Mouse (Mus musculus): ENCODE data around the gene Vmn1r30.

Vmn1r30 gene

GRCm38 (mm10) chr6:58443285-58443684 is at the start of gene Vmn1r30:
Gene Vmn1r30 (minus strand): TSS chr6:58443385.
- DNase-seq: no peak

DNA sequence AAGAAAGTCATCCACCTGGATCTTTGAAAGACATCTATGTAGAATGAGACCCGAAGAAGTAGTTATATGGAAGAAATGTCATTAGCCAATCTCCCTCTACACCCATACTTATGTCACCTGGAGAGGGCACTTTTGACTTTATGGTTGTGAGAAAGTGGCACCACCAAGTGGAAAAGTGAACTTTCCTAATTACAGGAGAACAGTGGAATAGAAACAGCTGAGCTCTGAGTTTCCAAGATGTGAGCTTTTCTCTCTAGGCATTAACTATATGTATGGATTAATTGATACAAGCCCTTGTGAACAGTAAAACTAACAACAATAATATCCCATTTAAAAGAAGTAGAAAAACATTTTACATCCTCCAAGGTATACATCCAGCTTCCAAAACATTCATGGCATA is 32.0 kb upstream of the Vmn1r30 start, which contains the start of gene Vmn1r31:
Vmn1r31 (minus strand) TSS at position 101 of the 400 bp plus-strand sequence.
- no peak for DNase-seq
